Mouse (Mus musculus) thymus, postnatal 25 days (tissue): ENCODE results near the gene Ache.
"Not testable (repeated sequence)": the region's sequence is repeated elsewhere in the genome, so short reads cannot be mapped to it uniquely, and the experiment has no call there.

Experiments
- DNase-seq: peaks from one replicate; pipeline ENCODE4 v3.0.0; 2022

Gene Ache

DNA sequence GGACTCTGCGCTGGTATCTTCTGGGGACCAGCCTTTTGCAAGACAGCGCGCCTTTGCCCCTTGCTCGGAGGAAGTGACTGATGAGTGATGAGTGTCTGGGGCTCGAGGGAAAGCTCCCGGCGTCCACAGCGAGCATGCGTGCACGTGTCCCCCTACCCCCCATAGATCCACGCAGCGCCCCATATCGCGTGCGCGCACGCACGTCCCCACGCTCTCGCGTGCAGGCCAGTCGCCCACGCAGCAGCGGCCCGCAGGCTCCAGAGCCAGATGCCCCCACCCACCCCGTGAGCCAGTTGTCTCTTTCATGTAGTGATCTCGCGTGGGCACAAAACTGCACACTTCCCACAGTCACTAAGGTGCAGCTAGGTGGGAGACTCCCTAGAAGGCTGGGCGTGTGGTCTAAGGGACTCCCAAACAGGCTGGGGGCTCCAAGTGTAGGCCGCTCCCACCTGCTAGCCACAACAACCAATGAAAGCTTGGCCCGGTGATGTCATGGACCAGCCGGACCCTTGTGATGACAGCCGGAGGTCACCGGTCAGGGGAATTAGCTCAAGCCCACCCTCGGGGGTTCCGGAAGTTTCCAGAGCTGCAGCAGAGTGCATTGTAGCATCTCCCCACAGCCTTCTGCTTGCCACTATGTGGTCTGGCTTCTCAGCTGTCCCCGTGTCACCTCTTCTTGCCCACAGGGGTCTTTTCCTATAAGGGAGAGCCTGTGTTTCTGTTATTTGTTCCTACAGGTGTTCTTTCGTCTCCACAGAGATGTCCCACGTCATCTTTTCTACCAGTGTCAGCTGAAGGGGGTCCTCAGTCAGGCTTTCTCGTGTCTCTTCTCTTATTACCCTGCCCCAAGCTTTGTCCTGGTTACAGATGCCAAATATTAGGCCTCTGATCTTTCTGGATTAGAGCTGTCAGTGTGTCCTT is at the start of gene Ache:
Gene Ache, plus strand, starts transcription at position 488 of the 921 bp plus-strand sequence.
- DNase-seq, result no peak

DNA sequence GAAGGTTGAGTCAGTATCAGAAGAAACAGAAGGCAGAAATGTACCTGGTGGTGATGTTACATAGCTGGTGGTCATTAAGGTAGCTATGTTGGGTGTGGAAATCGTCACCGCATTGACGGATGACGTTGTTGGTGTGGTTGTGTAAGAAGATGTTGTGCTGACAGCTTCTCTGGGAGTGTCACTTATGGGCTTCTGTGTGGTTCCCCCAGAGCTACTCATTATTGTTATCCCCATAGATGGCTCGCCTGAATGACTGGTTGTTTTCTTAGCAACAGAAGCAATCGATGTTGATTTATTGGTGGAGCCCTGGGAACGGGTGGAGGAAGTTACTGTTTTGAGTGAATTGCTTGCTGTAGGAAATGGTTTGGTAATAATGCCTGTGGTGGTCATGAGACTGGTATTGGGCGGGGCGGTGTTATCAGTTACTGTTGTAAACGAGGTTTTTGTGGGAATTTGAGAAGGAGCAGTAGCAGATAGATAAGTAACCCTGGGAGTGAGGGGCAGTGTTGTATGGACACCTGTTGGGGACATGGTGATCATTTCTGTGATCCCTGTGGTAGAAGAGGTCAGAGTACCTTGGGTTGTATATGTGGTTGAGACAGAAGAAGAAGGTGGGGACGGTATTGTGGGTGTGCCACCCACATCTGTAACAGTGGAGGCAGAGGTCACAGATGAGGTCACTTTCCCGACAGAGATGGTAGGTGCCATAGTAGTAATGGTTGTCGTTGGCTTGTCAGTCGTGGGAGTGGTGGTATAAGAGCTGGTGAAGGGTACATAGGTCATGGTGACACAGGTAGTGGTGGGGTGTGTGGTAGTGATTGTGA is 23.2 kb upstream of the Ache start:
- DNase-seq, result no peak

DNA sequence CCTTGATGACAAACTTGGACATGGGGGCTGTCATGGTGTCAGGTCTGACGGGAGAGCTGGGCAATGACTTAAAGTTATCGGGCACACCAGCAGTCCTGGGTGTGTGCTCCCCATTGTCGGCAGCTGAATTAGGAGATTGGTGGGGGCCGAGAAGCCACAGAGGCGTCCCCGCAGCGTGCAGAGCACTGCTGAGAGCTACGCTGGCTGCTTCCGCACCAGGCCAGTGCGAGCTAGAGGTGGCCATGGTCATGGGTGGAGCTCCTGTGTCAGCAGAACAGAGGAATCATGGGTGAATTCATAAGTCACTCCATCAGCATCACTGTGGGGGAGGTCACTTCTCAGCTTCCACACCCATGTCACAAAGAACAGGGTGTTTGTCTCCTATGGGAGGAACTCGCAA is 22.5 kb upstream of the Ache start:
- DNase-seq, result no peak

DNA sequence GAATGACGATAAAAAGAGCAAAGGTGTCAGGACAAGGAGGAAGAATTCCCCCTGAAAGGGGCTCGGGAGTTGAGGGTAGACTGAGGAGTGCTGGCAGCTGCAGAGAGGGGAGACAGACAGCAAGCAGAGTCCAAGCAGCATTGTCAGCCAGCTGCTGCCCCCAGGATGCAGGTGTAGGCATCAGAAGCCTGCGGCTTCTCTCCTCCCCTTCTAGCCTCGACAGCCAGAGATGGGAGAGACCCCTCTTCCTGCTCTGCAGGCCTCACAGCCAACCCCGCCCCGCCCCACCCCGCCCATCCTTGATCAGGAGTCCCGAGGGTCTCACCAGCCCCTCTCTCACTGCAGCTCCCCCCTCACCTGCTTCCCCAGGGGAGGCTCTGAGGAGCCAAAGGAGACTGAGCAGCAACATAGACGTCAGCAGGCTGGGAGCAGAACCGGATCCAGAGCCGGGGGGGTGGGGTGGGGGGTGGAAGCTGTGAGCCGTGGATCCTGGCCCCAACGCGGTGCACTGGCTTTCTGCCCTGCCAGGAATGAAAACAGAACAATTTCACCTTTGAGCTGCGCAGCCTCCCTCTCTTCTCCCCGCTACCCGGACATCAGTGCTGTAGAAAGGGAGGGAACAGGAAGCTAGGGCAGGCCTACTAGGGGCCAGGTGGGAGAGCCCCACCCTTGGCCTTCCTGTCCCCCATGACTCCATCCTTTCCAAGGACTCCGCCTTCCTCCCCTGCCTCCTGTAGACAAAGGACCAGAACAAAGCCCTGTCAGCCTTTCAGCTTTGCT is 19.0 kb upstream of the Ache start:
- peak; percentile 70 for DNase-seq

DNA sequence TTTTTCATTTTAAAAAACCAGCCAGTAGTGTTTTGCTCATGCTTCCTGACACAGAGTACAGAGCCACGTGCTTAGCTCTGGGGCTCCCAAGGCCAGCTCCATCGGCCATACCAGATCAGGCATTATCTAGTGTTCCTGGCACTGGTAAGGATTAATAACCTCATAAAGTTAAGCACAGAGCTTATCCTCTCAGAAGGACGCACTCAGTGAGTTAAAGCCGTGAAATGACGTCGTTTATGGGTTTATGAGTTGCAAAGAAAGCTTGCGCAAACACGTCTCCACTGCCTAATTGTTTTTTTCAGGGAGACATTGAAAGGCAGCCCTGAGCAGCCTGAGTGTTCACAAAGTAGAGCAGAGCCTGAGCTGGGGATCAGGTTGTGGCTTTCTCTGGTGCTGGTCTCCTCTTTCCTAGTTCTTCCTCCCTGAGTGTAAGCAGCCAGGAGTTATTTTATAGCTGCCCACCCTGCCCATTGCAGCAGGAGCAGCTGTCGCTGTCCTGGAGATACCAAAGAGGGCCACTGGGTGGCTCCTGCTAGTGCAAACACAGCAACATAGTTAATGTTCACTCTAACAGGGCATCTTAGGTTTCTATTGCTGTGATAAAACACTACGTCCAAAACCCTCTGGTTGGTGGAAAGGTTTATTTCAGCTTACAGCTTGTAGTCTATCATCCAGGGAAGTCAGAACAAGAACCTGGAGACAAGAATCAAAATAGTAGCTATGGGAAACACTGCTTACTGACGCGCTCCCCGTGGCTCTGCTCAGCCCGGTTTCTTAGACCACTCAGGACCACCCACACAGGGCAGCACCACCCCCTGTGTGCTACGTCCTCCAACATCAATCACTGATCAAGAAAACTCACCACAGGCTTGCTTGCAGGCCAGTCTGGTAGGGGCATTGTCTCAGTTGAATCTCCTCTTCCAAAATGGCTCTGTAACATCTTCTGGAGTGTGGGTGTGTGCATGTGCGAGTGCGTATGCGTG is 9.7 kb upstream of the Ache start:
- peak; percentile 39 for DNase-seq

DNA sequence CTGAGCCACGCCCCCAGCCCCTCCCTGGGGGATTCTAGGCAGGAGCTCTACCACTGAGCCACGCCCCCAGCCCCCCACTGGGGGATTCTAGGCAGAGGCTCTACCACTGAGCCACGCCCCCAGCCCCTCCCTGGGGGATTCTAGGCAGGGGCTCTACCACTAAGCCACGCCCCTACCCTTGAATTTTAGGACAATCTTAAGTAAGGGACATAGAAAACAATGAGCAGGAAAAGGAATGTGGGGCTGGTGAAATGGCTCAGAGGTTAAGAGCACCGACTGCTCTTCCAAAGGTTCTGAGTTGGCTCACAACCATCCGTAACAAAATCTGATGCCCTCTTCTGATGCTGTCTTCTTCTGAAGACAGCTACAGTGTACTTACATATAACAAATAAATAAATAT is 2.9 kb upstream of the Ache start:
- DNase-seq, result not testable (repeated sequence)

DNA sequence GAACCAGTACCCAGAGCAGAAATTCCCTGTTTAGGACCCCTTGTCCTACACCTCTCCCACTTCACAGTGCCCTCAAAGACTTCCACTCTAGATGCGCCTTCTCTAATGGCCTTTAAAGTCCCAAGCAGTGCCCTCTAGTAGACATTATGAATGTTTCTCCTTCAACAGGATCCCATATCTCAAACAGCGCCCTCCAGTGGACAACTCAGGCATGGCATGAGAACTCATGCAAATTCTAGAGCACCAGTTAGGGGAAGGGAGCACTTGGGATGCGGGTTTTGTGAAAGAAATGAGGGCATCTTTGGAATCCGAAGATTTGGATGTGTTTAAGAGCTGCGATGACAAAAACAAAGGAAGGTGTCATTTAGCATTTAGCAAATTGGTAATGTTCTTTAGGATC is 2.3 kb upstream of the Ache start:
- DNase-seq, result peak; percentile 47

DNA sequence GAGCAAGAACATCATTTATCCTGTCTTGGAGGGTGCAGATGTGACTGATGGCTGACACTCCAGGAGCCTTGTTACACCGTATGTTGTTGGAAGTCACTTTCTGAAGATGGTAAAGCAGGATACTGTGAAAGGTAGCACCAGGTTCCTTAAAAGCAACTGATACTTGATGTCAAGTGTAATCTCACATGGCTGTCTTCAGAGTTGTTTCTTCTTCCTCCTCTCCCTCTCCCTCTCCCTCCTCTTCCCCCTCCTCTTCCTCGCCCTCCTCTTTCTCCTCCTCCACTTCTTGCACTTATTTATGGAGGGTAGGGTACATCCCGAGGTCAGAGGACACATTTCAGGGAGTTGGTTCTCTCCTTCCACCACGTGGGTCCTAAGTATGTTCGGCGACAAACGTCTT is 1.3 kb upstream of the Ache start:
- no peak for DNase-seq

DNA sequence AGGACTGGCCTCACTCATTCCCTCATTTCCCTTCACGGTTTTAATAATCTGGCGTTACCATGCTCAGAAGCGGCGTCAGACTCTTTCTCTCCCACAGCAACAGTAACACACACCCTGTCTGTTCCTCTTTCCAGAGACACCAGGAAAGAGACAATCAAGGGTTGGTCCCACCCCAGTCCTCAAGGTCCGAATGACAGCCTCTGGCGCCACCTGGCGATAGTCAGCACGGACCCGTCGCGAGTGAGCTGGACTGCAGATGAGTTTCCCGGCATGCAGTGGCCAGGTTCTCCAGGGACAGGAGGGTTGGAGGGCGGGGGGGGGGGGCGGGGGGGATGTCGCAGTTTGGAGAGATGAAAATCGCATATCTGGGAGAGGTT is 676 bp upstream of the Ache start:
- peak; percentile 89 for DNase-seq

DNA sequence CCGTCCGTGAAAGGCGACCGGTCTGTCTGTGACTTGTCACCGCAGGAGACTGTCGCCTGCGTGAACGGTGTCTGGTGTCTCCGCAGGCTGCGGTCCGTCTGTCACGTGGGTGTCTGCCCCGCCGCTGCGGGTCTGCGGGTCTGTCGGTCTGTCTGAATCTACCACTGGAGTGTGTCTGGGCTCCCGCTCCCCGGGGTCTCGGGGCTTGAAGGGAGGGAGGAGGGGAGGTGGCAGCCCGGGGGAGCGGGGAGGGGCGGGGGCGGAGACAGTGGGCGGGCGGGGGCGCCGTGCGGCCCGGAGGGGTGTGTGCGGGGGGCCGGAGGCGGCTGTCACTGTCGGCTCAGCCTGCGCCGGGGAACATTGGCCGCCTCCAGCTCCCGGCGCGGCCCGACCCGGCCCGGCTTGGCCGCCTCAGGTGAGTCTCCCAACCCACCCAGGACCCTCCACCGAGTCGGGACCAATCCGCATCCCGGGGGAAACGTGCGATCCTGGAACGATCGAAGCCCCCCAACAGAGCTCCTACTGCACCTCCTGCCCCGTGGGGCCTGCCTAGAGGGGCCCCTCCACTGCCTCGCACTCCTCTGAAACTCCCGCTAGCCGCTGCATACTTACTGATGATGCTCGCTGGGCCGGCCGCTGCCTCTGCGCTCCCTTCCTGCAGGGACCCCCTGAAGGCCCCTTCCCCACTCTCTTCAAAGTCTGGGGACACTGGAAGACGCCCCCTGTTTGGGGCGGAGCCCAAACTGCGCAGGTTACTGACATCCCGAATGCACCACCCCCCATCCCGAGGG is 829 bp downstream of the Ache start:
- no peak for DNase-seq

DNA sequence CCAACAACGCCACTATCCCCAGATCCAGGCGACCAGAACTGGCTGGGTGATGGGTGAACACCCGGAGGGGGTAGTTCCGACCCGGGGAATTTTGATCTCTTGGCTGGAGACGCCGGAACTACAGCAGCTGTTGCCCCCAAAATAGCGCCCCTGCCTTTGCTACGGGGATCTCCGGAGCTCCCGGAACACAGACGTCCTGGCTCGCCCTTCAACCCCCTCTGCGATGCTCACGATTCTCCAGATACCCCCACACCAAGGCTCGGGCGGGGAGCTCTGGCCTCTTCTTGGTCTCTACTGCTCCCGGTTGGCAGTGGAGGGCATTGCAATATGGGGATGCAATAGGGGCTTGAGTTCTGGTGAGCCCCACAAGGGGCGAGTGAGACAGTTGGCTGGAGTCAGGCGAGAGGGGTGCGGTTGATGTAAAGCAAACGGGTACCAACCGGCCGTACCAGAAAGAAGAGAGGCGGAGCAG is 1.7 kb downstream of the Ache start:
- peak; percentile 69 for DNase-seq

DNA sequence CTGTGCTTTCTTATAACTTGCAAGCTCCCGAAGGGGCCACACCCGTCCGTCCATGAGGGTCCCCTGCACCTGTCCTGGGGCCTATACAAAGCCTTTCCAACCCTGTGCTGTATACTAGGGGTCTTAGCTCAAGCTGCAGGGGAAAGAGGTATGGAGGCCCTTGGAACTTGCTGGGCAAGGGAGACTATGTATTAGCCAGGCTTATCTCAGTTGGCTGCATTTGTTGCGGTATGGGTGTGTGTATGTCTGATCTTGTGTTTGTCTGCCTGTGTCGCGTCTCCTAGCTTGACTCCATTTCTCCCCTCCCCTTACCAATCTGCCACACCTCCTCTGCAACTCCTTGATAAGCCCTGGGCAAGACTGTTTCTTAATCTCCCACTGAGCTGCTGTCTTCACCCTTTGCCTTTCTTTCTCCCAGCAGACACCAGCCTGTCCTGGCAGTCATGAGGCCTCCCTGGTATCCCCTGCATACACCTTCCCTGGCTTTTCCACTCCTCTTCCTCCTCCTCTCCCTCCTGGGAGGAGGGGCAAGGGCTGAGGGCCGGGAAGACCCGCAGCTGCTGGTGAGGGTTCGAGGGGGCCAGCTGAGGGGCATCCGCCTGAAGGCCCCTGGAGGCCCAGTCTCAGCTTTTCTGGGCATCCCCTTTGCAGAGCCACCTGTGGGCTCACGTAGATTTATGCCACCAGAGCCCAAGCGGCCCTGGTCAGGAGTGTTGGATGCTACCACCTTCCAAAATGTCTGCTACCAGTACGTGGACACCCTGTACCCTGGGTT is 2.5 kb downstream of the Ache start:
- DNase-seq, result no peak

DNA sequence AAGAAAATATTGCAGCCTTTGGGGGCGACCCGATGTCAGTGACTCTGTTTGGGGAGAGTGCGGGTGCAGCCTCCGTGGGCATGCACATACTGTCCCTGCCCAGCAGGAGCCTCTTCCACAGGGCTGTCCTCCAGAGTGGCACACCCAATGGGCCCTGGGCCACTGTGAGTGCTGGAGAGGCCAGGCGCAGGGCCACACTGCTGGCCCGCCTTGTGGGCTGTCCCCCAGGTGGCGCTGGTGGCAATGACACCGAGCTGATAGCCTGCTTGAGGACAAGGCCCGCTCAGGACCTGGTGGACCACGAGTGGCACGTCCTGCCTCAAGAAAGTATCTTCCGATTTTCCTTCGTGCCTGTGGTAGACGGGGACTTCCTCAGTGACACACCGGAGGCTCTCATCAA is 3.4 kb downstream of the Ache start:
- peak; percentile 44 for DNase-seq

DNA sequence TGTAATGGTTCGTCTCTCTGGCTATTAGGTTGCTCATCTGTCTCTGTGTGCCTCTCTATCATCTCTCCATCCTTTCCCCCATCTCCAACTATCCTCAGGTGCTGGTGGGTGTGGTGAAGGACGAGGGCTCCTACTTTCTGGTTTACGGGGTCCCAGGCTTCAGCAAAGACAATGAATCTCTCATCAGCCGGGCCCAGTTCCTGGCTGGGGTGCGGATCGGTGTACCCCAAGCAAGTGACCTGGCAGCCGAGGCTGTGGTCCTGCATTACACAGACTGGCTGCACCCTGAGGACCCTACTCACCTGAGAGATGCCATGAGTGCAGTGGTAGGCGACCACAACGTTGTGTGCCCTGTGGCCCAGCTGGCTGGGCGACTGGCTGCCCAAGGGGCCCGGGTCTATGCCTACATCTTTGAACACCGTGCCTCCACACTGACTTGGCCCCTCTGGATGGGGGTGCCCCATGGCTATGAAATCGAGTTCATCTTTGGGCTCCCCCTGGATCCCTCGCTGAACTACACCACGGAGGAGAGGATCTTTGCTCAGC is 4.1 kb downstream of the Ache start:
- DNase-seq, result no peak

DNA sequence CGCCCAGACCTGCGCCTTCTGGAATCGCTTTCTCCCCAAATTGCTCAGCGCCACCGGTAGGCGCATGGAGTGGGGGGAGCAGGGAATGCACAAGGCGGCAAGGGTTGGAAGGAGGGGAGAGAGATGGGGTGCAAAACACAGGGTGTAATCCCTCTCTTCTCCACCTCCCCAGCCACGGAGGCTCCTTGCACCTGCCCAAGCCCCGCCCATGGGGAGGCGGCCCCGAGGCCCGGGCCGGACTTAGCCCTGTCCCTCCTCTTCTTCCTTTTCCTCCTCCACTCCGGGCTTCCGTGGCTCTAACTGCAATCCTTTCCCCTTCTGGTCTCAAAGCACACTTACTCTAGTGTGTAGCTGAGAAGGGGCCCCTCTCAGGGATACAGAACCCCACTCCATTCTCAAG is 6.0 kb downstream of the Ache start:
- peak; percentile 62 for DNase-seq

DNA sequence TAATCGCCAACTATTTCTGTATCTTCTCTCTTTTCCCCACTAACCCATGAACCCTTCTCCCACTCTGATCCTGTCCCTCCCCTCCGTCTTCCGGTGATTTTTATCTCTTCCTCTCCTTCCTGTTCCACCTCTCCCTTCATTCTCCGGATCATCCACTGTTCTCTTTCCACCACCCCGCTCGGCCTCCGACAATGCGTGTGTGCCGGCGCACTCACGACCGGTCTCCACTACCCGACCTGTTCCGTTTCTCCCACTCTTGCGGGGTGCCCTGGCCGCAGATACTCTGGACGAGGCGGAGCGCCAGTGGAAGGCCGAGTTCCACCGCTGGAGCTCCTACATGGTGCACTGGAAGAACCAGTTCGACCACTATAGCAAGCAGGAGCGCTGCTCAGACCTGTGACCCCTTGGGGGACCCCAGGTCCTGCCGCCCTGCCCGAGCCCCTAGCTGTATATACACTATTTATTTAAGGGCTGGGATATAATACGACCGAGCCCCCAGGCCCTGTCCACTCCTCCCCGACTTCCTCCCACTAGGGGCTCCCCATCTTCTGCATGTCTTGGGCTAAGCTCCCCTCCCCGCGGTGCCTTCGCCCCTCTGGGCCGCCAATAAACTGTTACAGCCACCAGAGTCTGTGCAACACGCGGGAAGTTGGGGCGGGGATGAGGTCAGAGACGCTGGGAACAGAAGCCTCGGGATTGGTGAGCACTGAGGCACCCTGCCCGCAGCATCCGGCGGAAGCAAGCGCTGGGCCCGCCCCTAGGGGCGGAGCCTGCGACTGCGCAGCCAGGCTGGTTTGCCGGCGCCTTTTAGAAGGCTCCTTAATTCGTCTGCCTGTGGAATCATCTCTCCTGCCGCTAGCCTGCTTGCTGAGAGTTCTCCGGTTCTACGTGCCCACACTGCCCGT is 6.8 kb downstream of the Ache start, which contains the start of gene Ufsp1:
Gene Ufsp1, plus strand, starts transcription at position 791 of the 905 bp plus-strand sequence.
- DNase-seq, result peak; percentile 93

DNA sequence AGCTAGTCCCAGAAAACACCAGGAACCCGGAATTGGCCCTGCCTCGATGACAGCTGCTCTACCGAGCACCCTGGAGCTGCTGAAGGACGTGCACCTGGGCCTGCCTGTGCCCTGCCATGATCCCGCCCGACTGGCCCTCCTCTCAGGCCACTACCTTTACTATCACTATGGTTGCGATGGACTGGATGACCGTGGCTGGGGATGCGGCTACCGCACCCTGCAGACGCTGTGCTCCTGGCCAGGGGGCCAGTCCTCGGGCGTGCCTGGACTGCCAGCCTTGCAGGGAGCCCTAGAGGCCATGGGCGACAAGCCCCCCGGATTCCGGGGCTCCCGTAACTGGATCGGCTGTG is 7.4 kb downstream of the Ache start:
- peak; percentile 31 for DNase-seq

DNA sequence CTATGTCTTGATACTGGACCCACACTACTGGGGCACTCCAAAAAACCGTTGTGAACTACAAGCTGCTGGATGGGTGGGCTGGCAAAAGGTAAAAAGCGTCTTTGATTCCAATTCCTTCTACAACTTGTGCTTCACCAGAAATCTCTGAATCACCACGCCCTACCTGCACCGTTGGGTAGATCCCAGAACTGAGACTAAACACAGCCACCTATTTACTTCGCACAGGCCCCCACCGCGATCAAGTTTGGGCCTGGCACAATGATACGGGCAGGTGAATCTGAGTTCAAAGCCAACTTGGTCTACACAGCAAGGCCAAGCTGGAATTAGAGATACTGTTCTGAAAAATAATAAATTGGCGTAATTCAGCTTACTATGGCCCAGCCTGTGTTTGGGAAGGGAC is 8.0 kb downstream of the Ache start:
- DNase-seq, result no peak

DNA sequence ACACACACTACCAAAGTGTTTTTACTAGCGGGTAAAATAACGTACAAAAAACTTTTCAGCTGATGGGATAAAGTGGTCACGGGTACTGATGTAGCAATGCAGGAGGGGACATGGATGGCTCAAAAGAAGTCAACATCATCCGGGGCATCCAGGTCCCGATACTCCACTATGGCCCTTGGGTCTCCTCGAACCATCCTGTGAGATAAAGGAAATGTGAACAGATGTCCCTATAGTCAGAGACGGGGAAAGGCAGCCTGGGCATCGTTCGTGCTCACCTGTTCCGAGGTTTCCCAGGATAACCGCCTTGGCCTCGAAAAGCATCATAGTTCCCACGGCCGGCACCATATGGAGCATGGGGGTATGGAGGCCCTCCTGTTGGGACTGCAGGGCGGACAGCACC is 8.4 kb downstream of the Ache start:
- no peak for DNase-seq
